Mouse (Mus musculus) forebrain, postnatal 0 days (tissue): ENCODE measurements around the gene Disp3. TPM values are rescaled to one million over a fixed set of nuclear protein-coding genes. Genes with fewer than 3 reads are reported as not detected.

ENCODE experiments used
- ATAC-seq: fragments of 200-750 bp; cut with Nextera tagmentation; 2 replicates; pipeline ENCODE4 v1.8.0; 2017; ENCODE audit warnings: mild to moderate bottlenecking, moderate library complexity
- DNase-seq: peaks from one replicate; pipeline ENCODE4 v3.0.0-alpha.2; 2015
- H3K27ac ChIP-seq: fragments of 300-500 bp; sonication (generic); 2 replicates; pipeline ENCODE4 v1.5.1; 2014; ENCODE audit warnings: low read depth, mild to moderate bottlenecking, antibody characterized with exemption, low read length, moderate library complexity, mixed read lengths
- H3K27me3 ChIP-seq: fragments of 300-500 bp; sonication (generic); 2 replicates; pipeline ENCODE4 v1.6.1; 2014; ENCODE audit warnings: mild to moderate bottlenecking, low read length, mixed read lengths; ENCODE audit not compliant: insufficient read depth
- H3K36me3 ChIP-seq: fragments of 300-500 bp; sonication (generic); 2 replicates; pipeline ENCODE4 v1.6.1; 2014; ENCODE audit warnings: mild to moderate bottlenecking, moderate library complexity; ENCODE audit not compliant: insufficient read depth
- H3K4me1 ChIP-seq: fragments of 300-500 bp; sonication (generic); 2 replicates; pipeline ENCODE4 v1.6.1; 2014; ENCODE audit warnings: antibody characterized with exemption; ENCODE audit not compliant: insufficient read depth
- H3K4me2 ChIP-seq: fragments of 300-500 bp; sonication (generic); 2 replicates; pipeline ENCODE4 v1.6.1; 2014; ENCODE audit warnings: low read depth, mild to moderate bottlenecking, moderate library complexity
- H3K4me3 ChIP-seq: fragments of 300-500 bp; sonication (generic); 2 replicates; pipeline ENCODE4 v1.5.1; 2014; ENCODE audit warnings: low read depth, low read length, mixed read lengths
- H3K9ac ChIP-seq: fragments of 300-500 bp; sonication (generic); 2 replicates; pipeline ENCODE4 v1.6.1; 2014; ENCODE audit warnings: mild to moderate bottlenecking
- H3K9me3 ChIP-seq: fragments of 300-500 bp; sonication (generic); 2 replicates; pipeline ENCODE4 v1.6.1; 2016; ENCODE audit warnings: low read length
- CTCF ChIP-seq: sonication (generic); IDR thresholded peaks from 2 replicates; pipeline ENCODE4 v1.5.1; 2016; ENCODE audit warnings: antibody characterized with exemption, control low read depth, low read depth
- WGBS: fragments of 180-500 bp; shearing (Covaris S2); extraction: QIAGEN DNeasy Blood & Tissue Kit; methylation state at CpG from one replicate; pipeline ENCODE4 v1.1.7; 2014; 5-methylcytosine and 5-hydroxymethylcytosine counted together
- polyA plus RNA-seq: library from polyadenylated mRNA; unstranded; fragments of >200 nt; fragmentation: Nextera tagmentation; extraction: Ambion mirVana; gene quantifications from 2 replicates; pipeline ENCODE4 v1.2.1, GENCODE M21; 2015
- total RNA-seq: library from RNA; depleted of rRNA; stranded (reverse); fragments of >200 nt; gene quantifications from 2 replicates; pipeline ENCODE4 v1.2.3, GENCODE M21; 2014; rRNA removed

Gene Disp3
- total and polyA plus RNA-seq, 2 experiments from 2014 or later = 6.1 to 17.3 TPM

GRCm38 (mm10) chr4:148204061-148204872 is 83.5 kb downstream of the Disp3 start:
- no peaks in the 10 kb centered on the region for H3K9me3 ChIP-seq

GRCm38 (mm10) chr4:148203557-148203956 is 84.2 kb downstream of the Disp3 start:
- DNase-seq = no peak
- Histone ChIP-seq H3K9me3 (no peaks in the 10 kb centered on the region), H3K4me3 (no peak overlapping the region), H3K36me3 (no peaks in the 10 kb centered on the region), H3K27ac (no peak overlapping the region), H3K27me3 (no peaks in the 10 kb centered on the region), H3K4me1 (no peaks in the 10 kb centered on the region), H3K4me2 (no peak overlapping the region), H3K9ac (no peak overlapping the region)
- 90% methylated on average over 2 of the region's 2 CpGs for WGBS
- ATAC-seq = no peak
- TF ChIP-seq CTCF = no peak

More at GRCm38 (mm10) chr4:148204061-148204872, 83.5 kb downstream of the Disp3 start:
- 49% methylated on average over 15 of the region's 15 CpGs for WGBS
- no peaks in the 10 kb centered on the region for H3K36me3 ChIP-seq
- no peak overlapping the region for H3K27ac ChIP-seq
- DNase-seq = no peak
- H3K9ac ChIP-seq = no peak overlapping the region
- no peak for TF ChIP-seq CTCF
- no peak overlapping the region for H3K4me3 ChIP-seq
- ATAC-seq = no peak
- H3K27me3 ChIP-seq = no peaks in the 10 kb centered on the region
- H3K4me2 ChIP-seq = no peak overlapping the region
- H3K4me1 ChIP-seq = no peaks in the 10 kb centered on the region

- no peaks in the 10 kb centered on the region for H3K9me3 ChIP-seq
- H3K9ac ChIP-seq = no peak overlapping the region
- TF ChIP-seq CTCF = no peak
- H3K4me2 ChIP-seq = no peak overlapping the region
- H3K36me3 ChIP-seq = no peaks in the 10 kb centered on the region
- H3K4me1 ChIP-seq = no peaks in the 10 kb centered on the region
- no peak overlapping the region for H3K27ac ChIP-seq
- ATAC-seq = no peak
- DNase-seq = no peak
- no peak overlapping the region for H3K4me3 ChIP-seq
- H3K27me3 ChIP-seq = no peaks in the 10 kb centered on the region
- WGBS = 35% methylated on average over 10 of the region's 10 CpGs
Measured at GRCm38 (mm10) chr4:148198721-148199120, 89.0 kb downstream of the Disp3 start.

- no peak for TF ChIP-seq CTCF
- Histone ChIP-seq H3K9me3 (no peaks in the 10 kb centered on the region), H3K9ac (no peak overlapping the region), H3K4me3 (no peak overlapping the region), H3K27ac (no peak overlapping the region), H3K4me2 (no peak overlapping the region), H3K4me1 (no peaks in the 10 kb centered on the region), H3K36me3 (no peaks in the 10 kb centered on the region), H3K27me3 (no peaks in the 10 kb centered on the region)
- ATAC-seq (no peak), DNase-seq (no peak)
Measured at GRCm38 (mm10) chr4:148194400-148194799, 93.4 kb downstream of the Disp3 start.

GRCm38 (mm10) chr4:148192707-148193245 is 95.0 kb downstream of the Disp3 start:
- WGBS = 38% methylated on average over 11 of the region's 11 CpGs
- Histone ChIP-seq H3K4me1 (no peaks in the 10 kb centered on the region), H3K9ac (no peak overlapping the region), H3K27ac (no peak overlapping the region), H3K27me3 (no peaks in the 10 kb centered on the region), H3K4me2 (no peak overlapping the region), H3K4me3 (no peak overlapping the region), H3K9me3 (no peaks in the 10 kb centered on the region), H3K36me3 (no peaks in the 10 kb centered on the region)
- DNase-seq (no peak), ATAC-seq (no peak)
- TF ChIP-seq CTCF = no peak

Other genes starting within 250 kb of the Disp3 start
- 48.2 and 61.0 TPM in 2 replicates for gene Clcn6, start 249.1 kb downstream of the Disp3 start, total RNA-seq
- 19.9 and 26.3 TPM in 2 replicates for gene Clcn6, start 249.1 kb downstream of the Disp3 start, polyA plus RNA-seq
- gene Mthfr, start 248.9 kb downstream of the Disp3 start, total RNA-seq = 27.0 and 34.5 TPM in 2 replicates
- 3.6 and 7.9 TPM in 2 replicates for gene Mthfr, start 248.9 kb downstream of the Disp3 start, polyA plus RNA-seq
- 3.8 and 4.2 TPM in 2 replicates for gene Agtrap, start 199.9 kb downstream of the Disp3 start, total RNA-seq
- 5.6 and 7.9 TPM in 2 replicates for gene Agtrap, start 199.9 kb downstream of the Disp3 start, polyA plus RNA-seq
- 43.6 and 45.7 TPM in 2 replicates for gene Mad2l2, start 157.6 kb downstream of the Disp3 start, total RNA-seq
- 102 and 104 TPM in 2 replicates for gene Mad2l2, start 157.6 kb downstream of the Disp3 start, polyA plus RNA-seq
- gene Draxin, start 157.3 kb downstream of the Disp3 start, total RNA-seq = 37.5 and 40.5 TPM in 2 replicates
- 6.8 and 8.7 TPM in 2 replicates for gene Draxin, start 157.3 kb downstream of the Disp3 start, polyA plus RNA-seq
- gene Fbxo6, start 135.8 kb downstream of the Disp3 start, total RNA-seq = 22.0 and 24.0 TPM in 2 replicates
- gene Fbxo6, start 135.8 kb downstream of the Disp3 start, polyA plus RNA-seq = 22.8 and 24.9 TPM in 2 replicates
- 126 and 132 TPM in 2 replicates for gene Fbxo44, start 127.5 kb downstream of the Disp3 start, total RNA-seq
- gene Fbxo44, start 127.5 kb downstream of the Disp3 start, polyA plus RNA-seq = 73.3 and 81.4 TPM in 2 replicates
- 10.2 and 11.9 TPM in 2 replicates for gene Fbxo2, start 127.3 kb downstream of the Disp3 start, total RNA-seq
- 11.4 and 15.6 TPM in 2 replicates for gene Fbxo2, start 127.3 kb downstream of the Disp3 start, polyA plus RNA-seq
- 13.6 and 18.7 TPM in 2 replicates for gene Ubiad1, start 156.8 kb upstream of the Disp3 start, total RNA-seq
- 11.7 and 12.2 TPM in 2 replicates for gene Ubiad1, start 156.8 kb upstream of the Disp3 start, polyA plus RNA-seq
- gene Mtor, start 160.6 kb upstream of the Disp3 start, total RNA-seq = 35.2 and 43.6 TPM in 2 replicates
- gene Mtor, start 160.6 kb upstream of the Disp3 start, polyA plus RNA-seq = 27.7 and 28.0 TPM in 2 replicates
- gene Angptl7, start 212.5 kb upstream of the Disp3 start, total RNA-seq = 0.52 TPM in 1 of 2 replicates, not detected in the other
- gene Angptl7, start 212.5 kb upstream of the Disp3 start, polyA plus RNA-seq = 0.21 and 0.33 TPM in 2 replicates